Mouse (Mus musculus) ES-E14 (cell line): ENCODE measurements at regions not wholly inside any gene's neighbourhood (a gene's known extent, or its start where the extent isn't known, plus 50 kb on each side); places are given as distances from the start of the nearest gene placed in this dataset.

Experiments
- CHD2 ChIP-seq: IDR thresholded peaks from 2 replicates; pipeline ENCODE4 v1.6.1; 2014; ENCODE audit warnings: mild to moderate bottlenecking, low read depth, low read length, inconsistent platforms
- HCFC1 ChIP-seq: IDR thresholded peaks from 2 replicates; pipeline ENCODE4 v1.6.1; 2012; ENCODE audit warnings: low read length, inconsistent platforms, borderline replicate concordance; ENCODE audit not compliant: insufficient read depth
- MAFK ChIP-seq: IDR thresholded peaks from 2 replicates; pipeline ENCODE4 v1.6.1; 2014; ENCODE audit warnings: mild to moderate bottlenecking, low read depth, low read length, inconsistent platforms; ENCODE audit not compliant: insufficient read depth
- ZC3H11A ChIP-seq: IDR thresholded peaks from 2 replicates; pipeline ENCODE4 v1.6.1; 2012; ENCODE audit warnings: low read depth, mild to moderate bottlenecking, inconsistent platforms, low read length, borderline replicate concordance
- ZNF384 ChIP-seq: IDR thresholded peaks from 2 replicates; pipeline ENCODE4 v1.6.1; 2012; ENCODE audit warnings: low read depth, low read length, inconsistent platforms

DNA sequence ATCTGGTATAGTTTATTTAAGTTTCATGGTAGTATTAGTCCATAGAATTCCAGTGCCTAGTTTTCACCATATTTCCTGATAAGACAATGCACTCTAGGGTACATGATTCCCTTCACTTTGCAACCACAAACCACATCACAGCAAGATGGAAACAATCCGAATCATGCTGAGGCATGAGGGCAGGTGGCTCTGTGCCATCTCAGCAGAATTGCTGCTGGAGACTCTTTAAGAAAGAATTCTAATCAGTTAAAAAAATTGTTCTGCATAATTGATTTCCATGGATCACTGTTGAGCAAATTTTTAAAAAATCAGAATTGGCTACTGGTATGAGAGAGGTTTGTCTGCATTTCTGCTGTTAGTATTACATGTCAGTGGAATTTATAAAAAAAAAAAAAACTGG, 1451.1 kb upstream of the Pcdh20 start:
- TF ChIP-seq MAFK, result no peak
- TF ChIP-seq HCFC1, result no peak
- TF ChIP-seq ZC3H11A, result no peak
- no peak for TF ChIP-seq ZNF384
- TF ChIP-seq CHD2, result no peak
